Mouse (Mus musculus) ovary, postnatal 10 days (tissue): ENCODE measurements at regions not wholly inside any gene's neighbourhood (a gene's known extent, or its start where the extent isn't known, plus 50 kb on each side); places are given as distances from the start of the nearest gene placed in this dataset.
"Not testable (repeated sequence)": the region's sequence is repeated elsewhere in the genome, so short reads cannot be mapped to it uniquely, and the experiment has no call there.

ENCODE experiments used
- DNase-seq: peaks from one replicate; pipeline ENCODE4 v3.0.0; 2022; ENCODE audit warnings: low spot score

DNA sequence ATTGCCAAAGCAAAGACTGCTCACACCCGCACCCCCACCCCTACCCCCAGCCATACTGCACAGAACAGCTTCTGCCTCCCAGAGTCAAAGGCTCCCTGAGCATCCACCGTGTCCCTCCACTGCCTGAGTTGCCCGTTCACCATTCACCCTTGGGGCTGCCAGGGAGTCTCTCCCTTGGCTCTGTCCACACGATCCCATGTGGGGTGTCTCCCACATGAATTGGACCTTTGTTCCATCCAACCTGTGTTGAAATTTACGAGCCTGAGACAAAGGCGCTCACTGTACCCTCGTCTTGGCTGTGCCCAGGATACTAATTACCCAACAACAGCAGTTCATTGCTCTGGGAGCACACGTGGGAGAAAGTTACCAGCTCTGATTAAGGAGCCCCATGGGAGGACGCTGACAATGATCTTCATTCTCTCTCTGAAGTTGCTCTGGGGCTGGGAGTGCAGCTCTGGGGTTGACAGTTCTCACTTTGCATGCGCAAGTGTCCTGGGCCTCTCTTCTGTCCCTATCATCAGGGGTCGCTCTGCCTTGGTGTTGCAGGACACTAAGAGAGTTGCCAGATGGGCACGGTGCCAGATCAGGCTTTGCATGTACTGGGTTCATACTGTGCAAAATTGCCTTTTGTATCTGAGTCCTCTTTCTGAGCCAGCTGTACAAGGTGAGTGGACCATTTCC lies 178.3 kb upstream of the Rgma start:
- no peak for DNase-seq

DNA sequence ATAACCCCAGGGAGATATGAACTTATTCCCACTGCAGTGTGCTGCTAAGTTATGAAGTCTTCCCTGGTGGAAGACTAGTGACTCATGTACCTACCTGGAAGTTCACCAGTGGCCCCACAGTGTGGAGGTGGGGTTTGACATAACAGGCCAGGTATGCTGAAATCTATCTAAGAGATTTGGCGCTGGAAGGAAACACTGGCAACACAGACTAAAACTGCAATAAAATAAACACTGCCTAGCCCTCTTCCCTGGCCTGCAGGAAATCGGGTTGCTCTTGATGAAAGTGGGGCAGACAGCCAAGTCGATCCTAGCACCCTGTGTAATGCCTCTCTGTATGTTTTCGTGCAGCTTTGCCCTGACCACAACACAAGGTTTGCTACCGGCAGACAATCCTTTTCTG lies 177.2 kb upstream of the Rgma start:
- DNase-seq, result no peak

DNA sequence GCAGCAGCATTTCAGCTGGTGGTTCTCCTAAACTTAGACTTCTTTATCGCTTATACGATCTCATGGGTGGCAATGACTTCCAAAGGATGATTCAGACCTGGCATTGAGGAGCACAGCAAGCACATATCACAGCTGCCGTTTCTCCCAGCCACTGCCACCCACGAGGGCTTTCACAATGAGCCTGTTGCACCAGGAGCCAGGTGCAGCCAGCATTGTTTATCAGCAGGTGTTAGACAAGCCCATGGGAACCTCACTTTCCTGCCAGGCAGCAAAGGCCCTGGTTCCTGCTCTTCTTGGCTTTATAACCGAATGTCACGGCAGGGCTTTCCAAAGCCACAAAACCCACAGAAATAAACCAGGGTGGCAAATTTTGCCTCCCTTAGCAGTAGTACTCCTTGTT lies 175.3 kb upstream of the Rgma start:
- DNase-seq, result no peak

GRCm38 (mm10) chr7:73201330-73201729 lies 174.0 kb upstream of the Rgma start:
- DNase-seq, result no peak

- DNase-seq, result no peak
These were observed 168.1 kb upstream of the Rgma start for GRCm38 (mm10) chr7:73206922-73207811.

- no peak for DNase-seq
These were observed 166.9 kb upstream of the Rgma start for GRCm38 (mm10) chr7:73208479-73208816.

DNA sequence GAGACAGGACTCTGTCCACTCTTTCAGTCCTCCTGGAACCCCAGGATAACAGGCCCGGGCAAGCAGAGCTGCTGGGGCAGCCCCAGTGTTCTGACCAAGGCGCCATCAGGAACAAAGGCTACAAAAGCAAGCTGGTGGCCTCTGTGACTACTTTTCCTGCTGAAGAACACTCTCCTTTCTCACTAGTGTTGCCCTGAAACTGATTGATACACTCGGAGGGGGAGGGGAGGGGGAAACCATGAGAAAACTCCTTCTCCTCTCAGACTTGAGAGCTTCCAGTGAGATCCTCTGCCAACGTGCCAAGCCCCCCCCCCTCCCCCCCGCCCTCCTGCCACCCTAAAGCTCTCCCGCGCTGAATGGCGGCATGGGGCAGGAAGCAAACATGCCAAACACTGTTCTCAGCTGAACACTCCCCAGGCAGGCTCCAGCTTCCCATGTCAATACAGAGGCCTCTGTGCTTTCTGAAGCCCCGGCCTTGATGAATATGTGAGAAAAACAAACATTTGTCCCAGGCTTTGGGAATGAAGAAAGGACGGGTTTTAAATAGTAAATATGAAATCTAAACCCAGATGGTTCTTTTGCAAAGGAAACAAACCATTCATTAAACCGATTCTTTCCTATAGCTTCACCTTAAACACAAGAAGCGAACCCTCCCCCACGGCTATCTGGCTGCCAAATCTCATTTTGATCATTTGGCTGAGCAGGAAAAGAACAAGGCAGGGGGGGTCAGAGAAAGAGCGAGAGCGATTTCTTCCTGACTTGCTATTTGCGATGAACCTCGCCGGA lies 166.3 kb upstream of the Rgma start:
- no peak for DNase-seq

DNA sequence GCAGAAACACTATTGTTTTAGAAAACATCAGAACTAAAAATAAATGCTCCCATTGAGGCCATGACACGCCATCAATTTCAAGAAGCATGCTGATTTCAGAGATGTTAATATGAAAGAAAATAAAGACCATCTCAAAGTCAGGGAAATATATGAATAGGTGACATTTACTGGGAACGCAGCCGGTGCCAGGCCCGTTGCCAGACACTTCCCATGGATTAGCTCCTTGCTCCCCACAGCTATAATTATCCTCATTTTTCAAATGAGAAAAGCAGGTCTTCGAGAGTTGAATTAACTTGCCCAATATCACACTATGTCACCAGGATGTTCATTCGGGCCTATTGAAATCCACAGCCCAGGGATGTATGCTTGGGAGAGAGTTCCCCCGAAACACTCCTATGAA lies 165.2 kb upstream of the Rgma start:
- no peak for DNase-seq

- DNase-seq, result no peak
These were observed 152.9 kb upstream of the Rgma start for GRCm38 (mm10) chr7:73222237-73222915.

DNA sequence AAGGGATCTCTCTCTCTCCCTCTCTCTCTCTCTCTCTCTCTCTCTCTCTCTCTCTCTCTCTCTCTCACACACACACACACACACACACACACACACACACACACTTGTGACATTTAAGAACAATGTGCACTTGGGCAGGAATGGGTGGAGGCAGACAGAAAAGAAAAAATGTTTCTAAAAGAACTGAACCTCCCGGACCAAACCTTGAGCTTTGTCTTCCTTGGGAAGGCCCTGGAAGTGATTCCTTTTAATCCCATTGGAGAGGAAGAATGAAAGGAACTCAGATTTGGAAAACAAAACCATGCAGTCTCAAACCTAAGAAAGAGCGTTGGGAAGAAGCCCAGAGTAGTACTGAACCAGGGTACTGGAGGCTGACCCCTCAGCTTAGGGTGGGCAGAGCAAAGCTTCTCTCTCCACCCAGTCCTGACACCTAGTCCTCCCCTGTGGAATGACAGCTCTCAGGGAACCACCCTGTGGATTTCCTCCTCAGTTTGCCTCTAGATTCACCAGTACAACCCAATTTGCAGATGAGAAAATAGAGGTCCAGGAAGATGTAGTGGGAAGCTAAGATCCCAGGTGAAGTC lies 152.3 kb upstream of the Rgma start:
- no peak for DNase-seq

GRCm38 (mm10) chr7:73233539-73234158 lies 141.7 kb upstream of the Rgma start:
- DNase-seq, result no peak

DNA sequence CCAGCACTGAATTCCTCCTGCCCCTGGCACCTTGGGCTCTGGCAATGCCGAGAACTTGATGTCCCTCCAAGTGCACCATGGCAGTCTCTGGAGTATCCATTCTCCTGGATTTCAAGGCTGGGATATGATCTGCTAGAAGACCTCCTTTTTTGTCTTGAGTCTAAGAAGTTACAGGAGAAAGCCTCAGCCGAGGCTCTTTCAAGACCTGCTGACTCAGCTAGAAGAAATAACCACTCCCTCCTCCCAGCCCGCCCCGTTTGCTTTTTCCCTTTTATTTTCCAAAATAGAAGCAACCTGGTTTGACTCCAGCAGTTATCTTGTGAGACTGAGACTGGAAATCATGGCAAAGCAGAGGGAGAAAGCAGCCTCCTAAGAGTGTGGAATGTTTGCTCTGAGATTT lies 136.8 kb upstream of the Rgma start:
- no peak for DNase-seq

- no peak for DNase-seq
These were observed 131.5 kb upstream of the Rgma start for GRCm38 (mm10) chr7:73243591-73244355.

DNA sequence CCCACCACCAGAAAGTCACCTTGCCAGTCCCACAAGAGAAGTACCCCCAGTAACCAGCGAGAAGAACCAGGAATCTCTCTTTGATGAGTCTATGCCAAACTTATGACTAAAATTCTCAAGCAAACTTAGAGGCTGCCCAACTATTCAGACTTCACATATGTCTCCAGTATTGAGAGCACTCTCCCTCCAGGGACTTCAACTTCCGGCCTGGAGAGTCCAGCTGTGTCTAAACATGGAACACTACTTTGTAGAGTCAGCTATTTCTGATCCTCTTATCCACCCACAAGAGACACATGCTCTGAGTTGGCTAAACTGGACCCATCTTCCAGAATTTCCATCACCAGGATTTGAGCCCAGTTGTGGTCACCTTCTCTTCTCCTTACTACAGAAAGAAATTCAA lies 129.9 kb upstream of the Rgma start:
- no peak for DNase-seq

- no peak for DNase-seq
These were observed 124.7 kb upstream of the Rgma start for GRCm38 (mm10) chr7:73250593-73250992.

GRCm38 (mm10) chr7:73251187-73251740 lies 124.0 kb upstream of the Rgma start:
- DNase-seq, result no peak

GRCm38 (mm10) chr7:73254972-73255371 lies 120.3 kb upstream of the Rgma start:
- not testable (repeated sequence) for DNase-seq

- DNase-seq, result no peak
These were observed 115.2 kb upstream of the Rgma start for GRCm38 (mm10) chr7:73260140-73260539.

DNA sequence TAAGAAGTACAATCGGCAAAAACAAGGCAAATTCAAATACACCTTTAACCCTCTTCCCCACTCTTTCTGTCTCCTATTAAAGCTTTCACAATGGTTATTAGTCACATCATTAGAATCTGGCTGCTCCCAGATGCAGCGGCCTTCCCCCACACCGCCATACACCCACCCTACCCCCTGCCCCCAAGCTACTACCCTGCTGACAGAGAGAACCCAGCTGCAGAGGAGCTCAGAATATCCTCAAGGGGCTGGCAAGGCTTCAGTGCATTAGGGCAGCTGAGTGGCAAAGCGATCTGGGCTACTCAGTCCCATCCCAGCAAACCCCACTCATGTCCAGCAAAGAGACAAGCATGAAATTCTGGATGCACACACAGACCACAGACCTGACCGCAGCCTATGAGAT lies 113.6 kb upstream of the Rgma start:
- DNase-seq, result no peak

GRCm38 (mm10) chr7:73262526-73262925 lies 112.8 kb upstream of the Rgma start:
- no peak for DNase-seq
